Mouse (Mus musculus) liver, embryonic 16.5 days (tissue): ENCODE results near the gene Gpr107. TPM values are rescaled to one million over a fixed set of nuclear protein-coding genes. Genes with fewer than 3 reads are reported as not detected.

Experiments used
- ATAC-seq: fragments of 200-750 bp; cut with Nextera tagmentation; 2 replicates; pipeline ENCODE4 v1.8.0; 2017; ENCODE audit warnings: low read depth, mild to moderate bottlenecking, moderate number of reproducible peaks, moderate library complexity
- H3K27ac ChIP-seq: fragments of 300-500 bp; sonication (generic); 2 replicates; pipeline ENCODE4 v1.5.1; 2014; ENCODE audit warnings: mild to moderate bottlenecking, low read length
- H3K27me3 ChIP-seq: fragments of 300-500 bp; sonication (generic); 2 replicates; pipeline ENCODE4 v1.6.1; 2014; ENCODE audit warnings: low read depth, low read length, mixed read lengths; ENCODE audit not compliant: control insufficient read depth, insufficient read depth
- H3K36me3 ChIP-seq: fragments of 300-500 bp; sonication (generic); 2 replicates; pipeline ENCODE4 v1.6.1; 2014; ENCODE audit warnings: mild to moderate bottlenecking; ENCODE audit not compliant: control insufficient read depth, insufficient read depth
- H3K4me1 ChIP-seq: fragments of 300-500 bp; sonication (generic); 2 replicates; pipeline ENCODE4 v1.6.1; 2014; ENCODE audit warnings: low read depth, low read length, mixed read lengths; ENCODE audit not compliant: control insufficient read depth
- H3K4me2 ChIP-seq: fragments of 300-500 bp; sonication (generic); 2 replicates; pipeline ENCODE4 v1.6.1; 2014; ENCODE audit warnings: low read depth, low read length, mixed read lengths
- H3K4me3 ChIP-seq: fragments of 300-500 bp; sonication (generic); 2 replicates; pipeline ENCODE4 v1.5.1; 2014; ENCODE audit warnings: low read depth, mild to moderate bottlenecking, low read length
- H3K9ac ChIP-seq: fragments of 300-500 bp; sonication (generic); 2 replicates; pipeline ENCODE4 v1.6.1; 2014; ENCODE audit warnings: low read depth, low read length
- H3K9me3 ChIP-seq: fragments of 300-500 bp; sonication (generic); replicated peaks from 2 replicates; pipeline ENCODE4 v1.6.1; 2016; ENCODE audit warnings: low read length; ENCODE audit not compliant: control insufficient read depth
- WGBS: fragments of 180-500 bp; shearing (Covaris S2); extraction: QIAGEN DNeasy Blood & Tissue Kit; methylation state at CpG from one replicate; pipeline ENCODE4 v1.1.7; 2014; ENCODE audit not compliant: insufficient replicate concordance; 5-methylcytosine and 5-hydroxymethylcytosine counted together
- polyA plus RNA-seq: library from polyadenylated mRNA; unstranded; fragments of >200 nt; fragmentation: Nextera tagmentation; extraction: Ambion mirVana; gene quantifications from 2 replicates; pipeline ENCODE4 v1.2.1, GENCODE M21; 2015

Gpr107 gene
- polyA plus RNA-seq, 1 experiment from 2014 or later = 11.9 TPM

GRCm38 (mm10) chr2:31220844-31221243 is 68.7 kb downstream of the Gpr107 start:
- 47% methylated on average over 7 of the region's 7 CpGs for WGBS
- Histone ChIP-seq H3K4me1 (no peaks in the 10 kb centered on the region), H3K36me3 (no peaks in the 10 kb centered on the region), H3K27ac (no peak overlapping the region), H3K4me2 (no peak overlapping the region), H3K9ac (no peak overlapping the region), H3K4me3 (no peak overlapping the region), H3K27me3 (no peaks in the 10 kb centered on the region), H3K9me3 (no peaks in the 10 kb centered on the region)
- ATAC-seq = no peak

- Histone ChIP-seq H3K27me3 (no peaks in the 10 kb centered on the region), H3K4me2 (no peak overlapping the region), H3K27ac (no peak overlapping the region), H3K36me3 (no peaks in the 10 kb centered on the region), H3K9ac (no peak overlapping the region), H3K4me1 (no peaks in the 10 kb centered on the region), H3K9me3 (no peaks in the 10 kb centered on the region), H3K4me3 (no peak overlapping the region)
- 48% methylated on average over 5 of the region's 5 CpGs for WGBS
- no peak for ATAC-seq
Measured at GRCm38 (mm10) chr2:31221582-31221981, 69.5 kb downstream of the Gpr107 start.

GRCm38 (mm10) chr2:31228768-31229311 is 76.7 kb downstream of the Gpr107 start:
- Histone ChIP-seq H3K27ac (no peak overlapping the region), H3K36me3 (no peaks in the 10 kb centered on the region), H3K9ac (no peak overlapping the region), H3K9me3 (no peaks in the 10 kb centered on the region), H3K4me1 (no peaks in the 10 kb centered on the region), H3K4me2 (no peak overlapping the region), H3K27me3 (no peaks in the 10 kb centered on the region), H3K4me3 (no peak overlapping the region)
- 40% methylated on average over 1 of the region's 1 CpGs for WGBS
- ATAC-seq = no peak

GRCm38 (mm10) chr2:31239203-31239696 is 87.1 kb downstream of the Gpr107 start:
- no peaks in the 10 kb centered on the region for H3K9me3 ChIP-seq
- peaks cover 5% of the 10 kb centered on the region; the same call in 1 of the 2 replicates for H3K27me3 ChIP-seq
- H3K4me2 ChIP-seq = peak overlapping the region; percentile 13
- WGBS = 31% methylated on average over 23 of the region's 23 CpGs
- no peaks in the 10 kb centered on the region for H3K36me3 ChIP-seq
- H3K4me1 ChIP-seq = no peaks in the 10 kb centered on the region
- ATAC-seq = peak; percentile 39; the same call in 1 of the 2 replicates
- H3K4me3 ChIP-seq = peak overlapping the region; percentile 21
- H3K9ac ChIP-seq = no peak overlapping the region
- no peak overlapping the region for H3K27ac ChIP-seq

GRCm38 (mm10) chr2:31239833-31240232 is 87.7 kb downstream of the Gpr107 start:
- no peak overlapping the region; the same call in 1 of the 2 replicates for H3K4me3 ChIP-seq
- H3K4me2 ChIP-seq = peak overlapping the region; percentile 13
- H3K36me3 ChIP-seq = no peaks in the 10 kb centered on the region
- H3K9ac ChIP-seq = no peak overlapping the region
- WGBS = 70% methylated on average over 6 of the region's 6 CpGs
- ATAC-seq = no peak
- H3K9me3 ChIP-seq = no peaks in the 10 kb centered on the region
- peaks cover 11% of the 10 kb centered on the region for H3K27me3 ChIP-seq
- H3K27ac ChIP-seq = no peak overlapping the region
- no peaks in the 10 kb centered on the region for H3K4me1 ChIP-seq

- H3K27me3 ChIP-seq = peaks cover 29% of the 10 kb centered on the region
- no peak overlapping the region for H3K9ac ChIP-seq
- H3K9me3 ChIP-seq = no peaks in the 10 kb centered on the region
- WGBS = 12% methylated on average over 7 of the region's 7 CpGs
- no peak overlapping the region for H3K4me3 ChIP-seq
- no peak overlapping the region for H3K4me2 ChIP-seq
- no peaks in the 10 kb centered on the region for H3K36me3 ChIP-seq
- no peak overlapping the region for H3K27ac ChIP-seq
- ATAC-seq = no peak
- no peaks in the 10 kb centered on the region; the same call in 1 of the 2 replicates for H3K4me1 ChIP-seq
Measured at GRCm38 (mm10) chr2:31241639-31242038, 89.5 kb downstream of the Gpr107 start.

GRCm38 (mm10) chr2:31244216-31244615 is 92.1 kb downstream of the Gpr107 start:
- no peaks in the 10 kb centered on the region; the same call in 1 of the 2 replicates for H3K4me1 ChIP-seq
- no peak for ATAC-seq
- peaks cover 41% of the 10 kb centered on the region for H3K27me3 ChIP-seq
- no peak overlapping the region for H3K4me2 ChIP-seq
- H3K27ac ChIP-seq = no peak overlapping the region
- no peak overlapping the region for H3K9ac ChIP-seq
- 55% methylated on average over 8 of the region's 8 CpGs for WGBS
- H3K36me3 ChIP-seq = no peaks in the 10 kb centered on the region
- no peak overlapping the region for H3K4me3 ChIP-seq
- H3K9me3 ChIP-seq = no peaks in the 10 kb centered on the region

- H3K9ac ChIP-seq = no peak overlapping the region
- ATAC-seq = no peak
- H3K27ac ChIP-seq = no peak overlapping the region
- WGBS = 32% methylated on average over 5 of the region's 5 CpGs
- H3K36me3 ChIP-seq = no peaks in the 10 kb centered on the region
- peak overlapping the region; percentile 58 for H3K4me3 ChIP-seq
- H3K4me2 ChIP-seq = peak overlapping the region; percentile 73
- H3K27me3 ChIP-seq = peaks cover 41% of the 10 kb centered on the region
- H3K9me3 ChIP-seq = no peaks in the 10 kb centered on the region
- H3K4me1 ChIP-seq = no peaks in the 10 kb centered on the region; the same call in 1 of the 2 replicates
Measured at GRCm38 (mm10) chr2:31245051-31245450, 92.9 kb downstream of the Gpr107 start.

GRCm38 (mm10) chr2:31245491-31246141 is 93.5 kb downstream of the Gpr107 start, which contains the start of gene Ncs1:
Gene Ncs1, plus strand, starts transcription at chr2:31245823.
- H3K27ac ChIP-seq = no peak within 1 kb of the TSS
- ATAC-seq = peak; percentile 66

More at GRCm38 (mm10) chr2:31245491-31246141, 93.5 kb downstream of the Gpr107 start, which contains the start of gene Ncs1:
- Histone ChIP-seq H3K4me1 (no peaks in the 10 kb centered on the region; the same call in 1 of the 2 replicates), H3K36me3 (no peaks in the 10 kb centered on the region), H3K4me3 (peak within 1 kb of the TSS; percentile 58), H3K9ac (peak within 1 kb of the TSS; percentile 52), H3K9me3 (no peaks in the 10 kb centered on the region), H3K27me3 (peaks cover 41% of the 10 kb centered on the region), H3K4me2 (peak within 1 kb of the TSS; percentile 73)
- under 1% methylated on average over 56 of the region's 89 CpGs for WGBS
